8 mouse cellular contexts compared by ENCODE assay signal in the genomic region with DNA sequence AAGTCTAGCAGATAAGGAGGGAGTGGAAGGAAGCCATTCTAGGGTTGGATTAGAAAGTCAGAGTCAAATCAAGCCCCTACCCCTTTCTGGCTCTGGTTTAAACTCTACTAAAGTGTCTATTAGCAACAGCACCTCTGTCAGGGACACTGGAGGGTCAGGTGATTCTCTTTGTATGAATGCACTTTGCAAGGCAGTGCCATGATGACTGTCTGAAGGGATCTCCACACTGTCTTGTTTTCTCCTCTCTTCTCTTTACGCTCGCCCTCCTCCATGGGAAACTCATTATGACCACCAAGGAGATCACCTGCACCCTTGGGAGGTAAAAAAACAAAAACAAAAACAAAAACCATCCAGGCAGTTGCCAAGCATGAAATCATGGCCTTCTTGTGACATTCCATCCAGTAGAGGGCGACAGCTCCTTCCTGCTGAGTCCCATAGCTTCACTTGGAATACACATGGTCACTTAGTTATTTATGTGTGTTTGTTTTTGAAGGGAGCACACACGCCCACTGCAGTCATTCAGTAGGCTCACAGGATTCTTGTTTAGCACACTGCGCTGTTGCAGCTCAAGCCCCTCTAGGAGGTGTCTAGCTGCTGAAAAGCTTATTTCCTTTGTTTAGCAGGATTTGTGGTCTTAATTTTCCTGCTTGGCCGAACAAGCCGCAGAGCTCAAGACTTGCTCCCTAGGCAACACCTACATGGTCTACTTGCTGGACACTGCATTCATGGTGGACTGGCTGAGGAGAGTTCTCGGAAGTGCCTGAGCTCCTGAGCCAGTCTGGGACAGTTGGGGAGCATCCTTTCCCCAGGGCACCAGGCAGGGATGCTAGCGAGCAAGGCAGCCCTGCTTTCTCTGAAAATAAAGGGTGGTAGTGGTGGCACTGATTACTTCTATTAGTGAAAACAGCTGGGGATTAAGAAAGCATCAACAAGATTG.
A peak's percentile ranks its signal among the peaks of the same experiment; 100 is the strongest.
DNase-seq lines count a peak whose midpoint lies in the region; ATAC-seq lines count a peak whose summit lies in the region.

No protein-coding gene starts in this region.

- peaks cover 46% of the 10 kb centered on the region for H3K4me1 ChIP-seq in limb, embryonic 10.5 days
- H3K4me1 ChIP-seq in neural tube, embryonic 12.5 days = peaks cover 7% of the 10 kb centered on the region

- no peaks in the 10 kb centered on the region for H3K36me3 ChIP-seq in limb, embryonic 10.5 days
- no peaks in the 10 kb centered on the region for H3K36me3 ChIP-seq in neural tube, embryonic 12.5 days

- peaks cover 10% of the 10 kb centered on the region; the same call in 1 of the 2 replicates for H3K27me3 ChIP-seq in limb, embryonic 10.5 days (ENCODE audit: low read depth, poor library complexity, severe bottlenecking)
- H3K27me3 ChIP-seq in neural tube, embryonic 12.5 days (replicated peaks) = no peaks in the 10 kb centered on the region

- ATAC-seq in neural tube, embryonic 12.5 days (ENCODE audit: low FRiP score, low read depth) = peak; percentile 67

- no peaks in the 10 kb centered on the region for H3K9me3 ChIP-seq in limb, embryonic 10.5 days (replicated peaks)
- H3K9me3 ChIP-seq in neural tube, embryonic 12.5 days = no peaks in the 10 kb centered on the region

- DNase-seq in urinary bladder, postnatal 25 days (ENCODE audit: low spot score) = peak; percentile 51
- no peak for DNase-seq in urinary bladder, postnatal 10 days (ENCODE audit: low spot score)
- peak; percentile 70 to 78 for DNase-seq in cerebellum, postnatal 14 days
- DNase-seq in frontal cortex, postnatal 36 days (ENCODE audit: low spot score in 2 of 2) = peak; percentile 49 to 66
- peak; percentile 78 for DNase-seq in kidney, adult 9 months
- peak; percentile 72 for DNase-seq in limb, embryonic 10.5 days (ENCODE audit: low spot score)
- no peak for DNase-seq in T-cell, adult 2 months (ENCODE audit: low spot score)

- H3K4me3 ChIP-seq in limb, embryonic 10.5 days = no peak overlapping the region
- H3K4me3 ChIP-seq in neural tube, embryonic 12.5 days = no peak overlapping the region

- peak overlapping the region; percentile 44; the same call in 1 of the 2 replicates for H3K27ac ChIP-seq in limb, embryonic 10.5 days
- H3K27ac ChIP-seq in neural tube, embryonic 12.5 days = no peak overlapping the region

- H3K9ac ChIP-seq in neural tube, embryonic 12.5 days = no peak overlapping the region

- H3K4me2 ChIP-seq in neural tube, embryonic 12.5 days (replicated peaks) = no peak overlapping the region; the same call in 1 of the 2 replicates

- 64% methylated on average over 9 of the region's 9 CpGs for WGBS in limb, embryonic 10.5 days
- 29% methylated on average over 9 of the region's 9 CpGs for WGBS in neural tube, embryonic 12.5 days

Comparison
In these comparisons a context has a peak if more than half of its experiments do, and no peak if none do; other contexts are left out.
1. DNase-seq: peak in urinary bladder, postnatal 25 days (single experiment), cerebellum, postnatal 14 days (2 of 2), frontal cortex, postnatal 36 days (2 of 2), kidney, adult 9 months (single experiment) and limb, embryonic 10.5 days (single experiment); none in urinary bladder, postnatal 10 days (single experiment) and T-cell, adult 2 months (single experiment).